Mouse (Mus musculus): ENCODE measurements around the gene Reck. TPM values are rescaled to one million over a fixed set of nuclear protein-coding genes. Genes with fewer than 3 reads are reported as not detected.

The Reck gene
- polyA plus RNA-seq, 1 experiment, result 8.5 TPM

DNA sequence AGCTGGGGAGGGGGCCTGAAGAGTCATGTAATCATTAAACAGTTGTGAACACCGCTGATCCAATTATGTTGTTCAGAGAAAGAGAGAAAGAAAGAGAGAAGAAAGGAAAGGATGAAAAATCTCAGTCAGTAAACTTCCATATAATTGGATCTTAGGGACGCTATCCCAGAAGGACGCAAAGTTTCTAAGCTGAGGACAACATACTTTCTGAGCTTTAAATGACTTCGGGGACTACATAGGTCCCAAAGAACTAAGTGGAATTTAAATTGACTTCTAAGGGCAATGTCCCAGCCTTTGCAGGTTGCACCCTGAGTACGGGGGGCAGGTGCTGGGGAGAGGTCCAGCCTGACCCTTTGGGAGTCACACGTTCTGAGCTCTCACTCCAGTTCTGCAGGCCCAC lies 24.1 kb upstream of the Reck start, which contains the start of gene Olfr155:
Gene Olfr155 (plus strand): TSS at position 301 of the 400 bp plus-strand sequence.
- no peak for TF ChIP-seq POLR2A (IDR thresholded peaks at IDR 0.05; ENCODE audit: low read depth, low read length)
- no peak for TF ChIP-seq CTCF (conservative IDR thresholded peaks at IDR 0.05; ENCODE audit: insufficient read depth, insufficient read length, low read depth, low read length)
- Histone ChIP-seq H3K27me3 (replicated peaks; ENCODE audit: control insufficient read depth, insufficient read depth, low read length) (0 out of 2 replicates have a peak, but pooled peaks cover 1% of the 10 kb centered on the region), H3K27ac (ENCODE audit: insufficient read depth, low read depth, low read length) (no peak within 1 kb of the TSS), H3K4me3 (ENCODE audit: insufficient read depth, low read depth, low read length) (no peak within 1 kb of the TSS), H3K36me3 (ENCODE audit: control insufficient read depth, insufficient read depth, low read length) (no peaks in the 10 kb centered on the region), H3K4me1 (ENCODE audit: control insufficient read depth, insufficient read depth, low read length) (no peaks in the 10 kb centered on the region)
- DNase-seq, result no peak
- WGBS, result 91% methylated on average over 6 of the region's 6 CpGs

- H3K27ac ChIP-seq (ENCODE audit: insufficient read depth, low read depth, low read length), result no peak overlapping the region
- DNase-seq, result no peak
- no peaks in the 10 kb centered on the region for H3K27me3 ChIP-seq (replicated peaks; ENCODE audit: control insufficient read depth, insufficient read depth, low read length)
- TF ChIP-seq CTCF (conservative IDR thresholded peaks at IDR 0.05; ENCODE audit: insufficient read depth, insufficient read length, low read depth, low read length) (no peak), POLR2A (IDR thresholded peaks at IDR 0.05; ENCODE audit: low read depth, low read length) (no peak)
- 71% methylated on average over 8 of the region's 8 CpGs for WGBS
- no peak overlapping the region for H3K4me3 ChIP-seq (ENCODE audit: insufficient read depth, low read depth, low read length)
- no peaks in the 10 kb centered on the region for H3K36me3 ChIP-seq (ENCODE audit: control insufficient read depth, insufficient read depth, low read length)
- no peaks in the 10 kb centered on the region for H3K4me1 ChIP-seq (ENCODE audit: control insufficient read depth, insufficient read depth, low read length)
Measured at GRCm38 (mm10) chr4:43854101-43854500, 21.2 kb upstream of the Reck start.

DNA sequence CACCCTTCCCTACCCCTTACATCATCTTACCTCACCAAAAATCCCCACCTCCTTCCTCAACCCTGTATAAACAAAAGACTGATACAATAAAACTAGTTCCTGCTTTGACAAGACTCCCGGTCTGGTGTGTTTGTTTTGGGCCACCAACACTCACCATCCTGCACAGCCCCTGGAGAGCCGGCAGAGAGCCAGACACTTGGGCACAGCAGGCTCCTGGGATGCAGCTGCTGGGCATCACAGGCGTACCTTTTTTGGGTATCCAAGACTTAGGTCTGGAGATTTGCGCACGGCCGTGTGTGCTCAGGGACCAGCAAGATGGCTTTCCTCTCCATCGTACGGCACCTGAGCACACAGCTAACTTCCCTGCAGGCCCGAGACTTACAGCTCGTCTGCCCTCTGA lies 15.4 kb upstream of the Reck start:
- DNase-seq, result no peak
- TF ChIP-seq POLR2A (IDR thresholded peaks at IDR 0.05; ENCODE audit: low read depth, low read length), result no peak
- no peak for TF ChIP-seq CTCF (conservative IDR thresholded peaks at IDR 0.05; ENCODE audit: insufficient read depth, insufficient read length, low read depth, low read length)
- Histone ChIP-seq H3K36me3 (ENCODE audit: control insufficient read depth, insufficient read depth, low read length) (no peaks in the 10 kb centered on the region), H3K27me3 (replicated peaks; ENCODE audit: control insufficient read depth, insufficient read depth, low read length) (no peaks in the 10 kb centered on the region), H3K4me1 (ENCODE audit: control insufficient read depth, insufficient read depth, low read length) (no peaks in the 10 kb centered on the region), H3K4me3 (ENCODE audit: insufficient read depth, low read depth, low read length) (no peak overlapping the region), H3K27ac (ENCODE audit: insufficient read depth, low read depth, low read length) (no peak overlapping the region)
- 84% methylated on average over 10 of the region's 10 CpGs for WGBS

DNA sequence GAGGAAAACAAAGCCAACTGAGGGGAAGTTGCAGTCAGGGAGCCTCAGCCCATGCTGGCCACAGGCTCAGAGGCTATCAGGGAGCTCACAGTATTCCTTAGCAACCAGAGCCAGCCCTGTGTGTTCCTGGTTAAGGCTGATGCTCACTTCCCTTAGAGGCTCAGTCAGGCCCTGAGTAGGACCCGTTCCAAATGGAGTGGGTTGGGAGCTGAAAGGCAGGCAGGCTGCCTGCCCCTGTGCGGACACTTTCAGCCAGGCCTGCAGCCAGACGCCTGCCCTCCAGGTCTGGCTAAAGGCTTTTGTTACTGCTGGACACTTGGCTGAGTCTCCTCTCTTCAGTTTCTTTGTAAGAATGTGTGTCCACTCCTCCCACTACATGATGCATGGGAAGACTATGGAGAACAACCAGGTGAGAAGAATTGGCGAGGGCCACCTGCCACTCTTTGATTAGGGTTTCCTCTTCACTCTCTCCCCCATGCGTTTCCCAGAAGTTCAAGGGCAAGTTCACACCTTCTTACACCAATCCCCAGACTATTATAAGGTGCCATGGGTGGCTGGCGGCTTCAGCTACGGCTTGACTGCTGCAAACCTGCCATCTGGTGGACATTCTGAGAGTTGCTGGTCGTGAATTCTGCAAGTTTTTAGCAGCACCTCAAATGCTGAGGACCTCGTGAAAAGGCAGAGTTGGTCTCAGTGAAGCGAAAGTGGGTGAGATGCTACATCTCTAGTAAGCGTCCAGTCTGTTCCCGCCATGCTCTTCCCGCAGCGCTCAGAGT lies 14.4 kb upstream of the Reck start:
- 13% methylated on average over 14 of the region's 14 CpGs for WGBS
- no peak overlapping the region for H3K4me3 ChIP-seq (ENCODE audit: insufficient read depth, low read depth, low read length)

DNA sequence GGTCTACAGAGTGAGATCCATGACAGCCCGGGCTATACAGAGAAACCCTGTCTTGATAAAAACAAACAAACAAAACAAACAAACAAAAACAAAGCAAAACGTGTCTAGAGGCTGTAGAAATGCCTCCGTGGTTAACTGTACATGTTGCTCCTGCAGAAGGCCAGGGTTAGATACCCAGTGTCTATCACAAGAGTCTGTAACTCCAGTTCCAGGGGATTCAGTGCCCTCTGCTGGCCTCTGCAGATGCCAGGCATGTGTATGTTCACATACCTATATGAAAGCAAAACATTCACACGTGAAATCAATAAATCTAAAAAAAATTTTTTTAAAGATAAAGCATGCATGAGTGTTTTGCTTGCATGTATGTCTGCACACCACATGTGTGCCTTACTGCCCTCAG lies 12.0 kb upstream of the Reck start:
- WGBS, result 65% methylated on average over 4 of the region's 4 CpGs
- H3K4me1 ChIP-seq (ENCODE audit: control insufficient read depth, insufficient read depth, low read length), result no peaks in the 10 kb centered on the region
- H3K27ac ChIP-seq (ENCODE audit: insufficient read depth, low read depth, low read length), result no peak overlapping the region
- H3K36me3 ChIP-seq (ENCODE audit: control insufficient read depth, insufficient read depth, low read length), result no peaks in the 10 kb centered on the region
- no peaks in the 10 kb centered on the region for H3K27me3 ChIP-seq (replicated peaks; ENCODE audit: control insufficient read depth, insufficient read depth, low read length)
- H3K4me3 ChIP-seq (ENCODE audit: insufficient read depth, low read depth, low read length), result no peak overlapping the region
- TF ChIP-seq CTCF (conservative IDR thresholded peaks at IDR 0.05; ENCODE audit: insufficient read depth, insufficient read length, low read depth, low read length) (no peak), POLR2A (IDR thresholded peaks at IDR 0.05; ENCODE audit: low read depth, low read length) (no peak)
- DNase-seq, result no peak

More for the DNA sequence above, 14.4 kb upstream of the Reck start:
- H3K27me3 ChIP-seq (replicated peaks; ENCODE audit: control insufficient read depth, insufficient read depth, low read length), result no peaks in the 10 kb centered on the region
- no peaks in the 10 kb centered on the region for H3K36me3 ChIP-seq (ENCODE audit: control insufficient read depth, insufficient read depth, low read length)
- H3K4me1 ChIP-seq (ENCODE audit: control insufficient read depth, insufficient read depth, low read length), result no peaks in the 10 kb centered on the region
- TF ChIP-seq POLR2A (IDR thresholded peaks at IDR 0.05; ENCODE audit: low read depth, low read length) (no peak), CTCF (conservative IDR thresholded peaks at IDR 0.05; ENCODE audit: insufficient read depth, insufficient read length, low read depth, low read length) (peak; percentile 91)
- DNase-seq, result peak; percentile 58
- H3K27ac ChIP-seq (ENCODE audit: insufficient read depth, low read depth, low read length), result no peak overlapping the region

- no peak for DNase-seq
- H3K27ac ChIP-seq (ENCODE audit: insufficient read depth, low read depth, low read length), result no peak overlapping the region
- no peaks in the 10 kb centered on the region for H3K27me3 ChIP-seq (replicated peaks; ENCODE audit: control insufficient read depth, insufficient read depth, low read length)
- H3K4me3 ChIP-seq (ENCODE audit: insufficient read depth, low read depth, low read length), result no peak overlapping the region
- no peaks in the 10 kb centered on the region for H3K36me3 ChIP-seq (ENCODE audit: control insufficient read depth, insufficient read depth, low read length)
- TF ChIP-seq POLR2A (IDR thresholded peaks at IDR 0.05; ENCODE audit: low read depth, low read length), result no peak
- no peak for TF ChIP-seq CTCF (conservative IDR thresholded peaks at IDR 0.05; ENCODE audit: insufficient read depth, insufficient read length, low read depth, low read length)
- no peaks in the 10 kb centered on the region for H3K4me1 ChIP-seq (ENCODE audit: control insufficient read depth, insufficient read depth, low read length)
- 82% methylated on average over 10 of the region's 10 CpGs for WGBS
Measured at GRCm38 (mm10) chr4:43869821-43870220, 5.5 kb upstream of the Reck start.

DNA sequence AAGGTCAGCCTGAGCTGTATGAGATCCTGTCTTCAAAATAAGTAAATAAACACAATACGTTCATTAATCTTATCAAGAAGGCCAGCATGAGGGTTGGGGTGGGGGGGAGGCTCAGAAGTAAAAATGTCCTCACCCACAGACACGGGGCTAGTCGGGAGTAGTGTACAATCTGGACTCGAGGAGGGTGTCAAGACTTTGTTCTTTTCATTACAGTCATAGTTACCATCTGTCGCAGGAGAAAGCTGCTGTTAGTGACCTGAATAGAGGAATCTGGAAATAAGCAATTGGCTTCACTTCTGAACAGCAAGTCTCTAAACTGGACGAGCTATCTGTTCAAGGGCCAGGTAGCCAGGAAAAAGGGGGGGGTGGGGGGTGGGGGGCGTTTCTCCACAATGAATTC lies 829 bp upstream of the Reck start:
- Histone ChIP-seq H3K36me3 (ENCODE audit: control insufficient read depth, insufficient read depth, low read length) (no peaks in the 10 kb centered on the region), H3K27ac (ENCODE audit: insufficient read depth, low read depth, low read length) (no peak overlapping the region), H3K4me1 (ENCODE audit: control insufficient read depth, insufficient read depth, low read length) (peaks cover 9% of the 10 kb centered on the region), H3K27me3 (replicated peaks; ENCODE audit: control insufficient read depth, insufficient read depth, low read length) (no peaks in the 10 kb centered on the region), H3K4me3 (ENCODE audit: insufficient read depth, low read depth, low read length) (no peak overlapping the region)
- WGBS, result 43% methylated on average over 7 of the region's 7 CpGs
- no peak for DNase-seq
- TF ChIP-seq CTCF (conservative IDR thresholded peaks at IDR 0.05; ENCODE audit: insufficient read depth, insufficient read length, low read depth, low read length), result no peak
- TF ChIP-seq POLR2A (IDR thresholded peaks at IDR 0.05; ENCODE audit: low read depth, low read length), result no peak
